Mouse (Mus musculus): ENCODE results near the gene Gm8138.
"Not testable (repeated sequence)": the region's sequence is repeated elsewhere in the genome, so short reads cannot be mapped to it uniquely, and the experiment has no call there.

Gm8138 gene

GRCm38 (mm10) chr14:43416250-43416649, at the start of gene Gm8138:
Gene Gm8138, minus strand, starts transcription at chr14:43416350.
- DNase-seq (ENCODE audit: low spot score), result not testable (repeated sequence)

GRCm38 (mm10) chr14:43361713-43362112, 54.4 kb downstream of the Gm8138 start:
- not testable (repeated sequence) for DNase-seq (ENCODE audit: low spot score)
